Mouse (Mus musculus): Measurements from ENCODE around the gene Map3k7cl. TPM values are rescaled to one million over a fixed set of nuclear protein-coding genes. Genes with fewer than 3 reads are reported as not detected.

Gene Map3k7cl
- total and polyA plus RNA-seq, 3 experiments = 0.08 TPM; not detected in 2

DNA sequence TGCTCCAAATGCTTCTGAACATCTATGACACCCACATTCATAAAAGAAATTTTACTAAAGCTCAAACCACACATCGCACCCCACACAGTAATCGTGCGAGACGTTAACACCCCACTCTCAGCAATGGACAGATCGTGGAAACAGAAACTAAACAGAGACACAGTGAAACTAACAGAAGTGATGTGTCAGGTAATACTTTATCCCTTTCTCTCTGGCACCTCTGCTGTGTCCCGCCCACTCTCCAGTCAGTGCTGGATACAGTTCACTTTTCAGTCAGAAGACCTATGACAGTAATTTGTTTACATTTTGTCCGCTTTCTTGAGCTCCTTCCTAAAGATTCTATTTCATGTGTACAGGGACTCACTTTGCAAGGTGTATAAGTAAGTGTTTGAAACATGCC, 89.1 kb downstream of the Map3k7cl start:
- TF ChIP-seq GABPA (IDR thresholded peaks at IDR 0.05; ENCODE audit: insufficient replicate concordance, low read depth, low read length) (no peak), BHLHE40 (IDR thresholded peaks at IDR 0.05; ENCODE audit: low read depth, low read length) (no peak), POLR2AphosphoS2 (IDR thresholded peaks at IDR 0.05; ENCODE audit: low read depth, low read length) (no peak), NRF1 (IDR thresholded peaks at IDR 0.05; ENCODE audit: low read depth, low read length) (no peak), SMC3 (IDR thresholded peaks at IDR 0.05; ENCODE audit: low read depth, low read length) (no peak), MEF2A (IDR thresholded peaks at IDR 0.05; ENCODE audit: borderline replicate concordance, low read depth, low read length) (no peak), RCOR1 (conservative IDR thresholded peaks at IDR 0.05; ENCODE audit: low read depth, low read length) (no peak)
- H3K27me3 ChIP-seq (replicated peaks) = no peaks in the 10 kb centered on the region
- no peak overlapping the region for H3K4me3 ChIP-seq (replicated peaks in 1 of 3; ENCODE audit: low read depth in 2 of 3, low read length in 2 of 3, poor library complexity in 1 of 3)
- H3K36me3 ChIP-seq (replicated peaks in 1 of 2; ENCODE audit: control insufficient read depth in 1 of 2, insufficient read depth in 1 of 2, low read length in 1 of 2) = no peaks in the 10 kb centered on the region
- peaks cover 5 to 12% of the 10 kb centered on the region in 2 experiments; a peak in 3 of 4 replicates for H3K4me1 ChIP-seq (ENCODE audit: control insufficient read depth in 1 of 2, insufficient read depth in 2 of 2)
- H3K27ac ChIP-seq (ENCODE audit: insufficient read depth, low read depth) = no peak overlapping the region
- H3K79me2 ChIP-seq (replicated peaks; ENCODE audit: control insufficient read depth, extremely low read depth, insufficient read depth, poor library complexity, severe bottlenecking) = no peaks in the 10 kb centered on the region
- H3K4me2 ChIP-seq (ENCODE audit: insufficient read depth, low read depth, poor library complexity, severe bottlenecking) = no peak overlapping the region
- in situ Hi-C loops (cut with MboI; ENCODE audit: low pct_ligation_motif_present, low pct_unique_long_range_greater_than_20kb, low sequenced_read_pairs) = no loop called here
- dilution Hi-C loops (cut with MboI; ENCODE audit: extremely low pct_ligation_motif_present, extremely low pct_unique_long_range_greater_than_20kb, low sequenced_read_pairs) = no loop called here
- no peaks in the 10 kb centered on the region for H3K9me3 ChIP-seq (replicated peaks; ENCODE audit: low read length)
- no peak overlapping the region for H3K9ac ChIP-seq (ENCODE audit: insufficient read depth, low read depth)
- no peak for DNase-seq (ENCODE audit: extremely low read depth)

DNA sequence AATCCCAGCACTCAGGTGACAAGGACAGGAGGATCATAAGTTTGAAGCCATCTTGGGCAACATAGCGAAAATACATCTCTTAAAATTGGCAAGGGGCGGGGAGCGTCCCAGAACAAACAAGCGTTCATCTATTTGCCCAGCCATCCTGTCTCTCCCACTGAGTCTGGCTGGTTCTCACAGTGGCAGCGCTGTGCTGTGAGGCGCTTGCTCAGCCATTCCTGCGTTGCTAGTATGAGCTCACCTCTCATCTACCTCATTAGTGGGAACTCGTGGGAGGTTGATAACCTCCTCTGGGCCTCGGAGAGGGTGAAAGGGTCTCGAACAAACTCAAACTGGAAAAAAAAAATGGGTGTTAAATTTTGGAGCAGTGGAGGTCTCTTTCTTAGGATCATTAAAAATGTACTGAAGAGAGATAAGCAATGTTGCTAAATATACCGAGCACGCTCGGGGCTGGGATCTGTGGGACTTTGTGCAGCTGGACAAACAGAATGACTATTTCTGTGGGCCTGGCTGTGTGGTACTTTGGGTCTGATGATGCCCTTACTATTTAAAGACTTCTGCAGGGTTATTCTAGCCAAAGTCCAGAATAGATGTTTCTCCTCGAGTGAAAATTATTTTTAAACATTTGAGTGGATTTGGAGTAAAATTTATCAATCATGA, 91.1 kb downstream of the Map3k7cl start:
- Histone ChIP-seq H3K36me3 (replicated peaks in 1 of 2; ENCODE audit: control insufficient read depth in 1 of 2, insufficient read depth in 1 of 2, low read length in 1 of 2) (no peaks in the 10 kb centered on the region), H3K4me3 (replicated peaks in 1 of 3; ENCODE audit: low read depth in 2 of 3, low read length in 2 of 3, poor library complexity in 1 of 3) (no peak overlapping the region), H3K27ac (ENCODE audit: insufficient read depth, low read depth) (no peak overlapping the region), H3K4me1 (ENCODE audit: control insufficient read depth in 1 of 2, insufficient read depth in 2 of 2) (peaks cover 0 to 3% of the 10 kb centered on the region in 2 experiments; a peak in 2 of 4 replicates), H3K79me2 (replicated peaks; ENCODE audit: control insufficient read depth, extremely low read depth, insufficient read depth, poor library complexity, severe bottlenecking) (no peaks in the 10 kb centered on the region), H3K27me3 (replicated peaks) (no peaks in the 10 kb centered on the region), H3K9ac (ENCODE audit: insufficient read depth, low read depth) (no peak overlapping the region), H3K4me2 (ENCODE audit: insufficient read depth, low read depth, poor library complexity, severe bottlenecking) (no peak overlapping the region), H3K9me3 (replicated peaks; ENCODE audit: low read length) (no peaks in the 10 kb centered on the region)
- DNase-seq (ENCODE audit: extremely low read depth) = no peak
- TF ChIP-seq JUND (conservative IDR thresholded peaks at IDR 0.05; ENCODE audit: low read depth, low read length) (no peak), BHLHE40 (IDR thresholded peaks at IDR 0.05; ENCODE audit: low read depth, low read length) (no peak), MEF2A (IDR thresholded peaks at IDR 0.05; ENCODE audit: borderline replicate concordance, low read depth, low read length) (no peak)
- in situ Hi-C loops (cut with MboI; ENCODE audit: low pct_ligation_motif_present, low pct_unique_long_range_greater_than_20kb, low sequenced_read_pairs) (no loop called here), dilution Hi-C loops (cut with MboI; ENCODE audit: extremely low pct_ligation_motif_present, extremely low pct_unique_long_range_greater_than_20kb, low sequenced_read_pairs) (no loop called here)

Other genes with a start within 250 kb of the Map3k7cl start
- 10.8 and 11.8 TPM in 2 replicates for gene N6amt1, start 199.1 kb upstream of the Map3k7cl start, total RNA-seq (2012; rRNA removed)
- gene N6amt1, start 199.1 kb upstream of the Map3k7cl start, total RNA-seq (2014; rRNA removed) = 23.3 and 23.9 TPM in 2 replicates
- 18.1 and 18.2 TPM in 2 replicates for gene N6amt1, start 199.1 kb upstream of the Map3k7cl start, polyA plus RNA-seq (2012; ENCODE audit: insufficient read length, low read depth)
- 21.5 and 22.8 TPM in 2 replicates for gene Ltn1, start 120.7 kb upstream of the Map3k7cl start, total RNA-seq (2012; rRNA removed)
- 30.8 and 33.0 TPM in 2 replicates for gene Ltn1, start 120.7 kb upstream of the Map3k7cl start, total RNA-seq (2014; rRNA removed)
- gene Ltn1, start 120.7 kb upstream of the Map3k7cl start, polyA plus RNA-seq (2012; ENCODE audit: insufficient read length, low read depth) = 31.8 and 34.6 TPM in 2 replicates
- gene Rwdd2b, start 112.8 kb upstream of the Map3k7cl start, total RNA-seq (2012; rRNA removed) = 14.2 and 17.6 TPM in 2 replicates
- 35.9 and 37.9 TPM in 2 replicates for gene Rwdd2b, start 112.8 kb upstream of the Map3k7cl start, total RNA-seq (2014; rRNA removed)
- 32.5 and 35.9 TPM in 2 replicates for gene Rwdd2b, start 112.8 kb upstream of the Map3k7cl start, polyA plus RNA-seq (2012; ENCODE audit: insufficient read length, low read depth)
- gene Usp16, start 98.6 kb upstream of the Map3k7cl start, total RNA-seq (2012; rRNA removed) = 85.6 and 92.2 TPM in 2 replicates
- gene Usp16, start 98.6 kb upstream of the Map3k7cl start, total RNA-seq (2014; rRNA removed) = 77.0 and 80.9 TPM in 2 replicates
- gene Usp16, start 98.6 kb upstream of the Map3k7cl start, polyA plus RNA-seq (2012; ENCODE audit: insufficient read length, low read depth) = 144 and 149 TPM in 2 replicates
- gene Cct8, start 57.5 kb upstream of the Map3k7cl start, total RNA-seq (2012; rRNA removed) = 350 and 466 TPM in 2 replicates
- 863 and 980 TPM in 2 replicates for gene Cct8, start 57.5 kb upstream of the Map3k7cl start, total RNA-seq (2014; rRNA removed)
- 1,169 and 1,185 TPM in 2 replicates for gene Cct8, start 57.5 kb upstream of the Map3k7cl start, polyA plus RNA-seq (2012; ENCODE audit: insufficient read length, low read depth)
- 11.2 and 13.4 TPM in 2 replicates for gene Bach1, start 145.6 kb downstream of the Map3k7cl start, total RNA-seq (2012; rRNA removed)
- 10.4 and 11.4 TPM in 2 replicates for gene Bach1, start 145.6 kb downstream of the Map3k7cl start, total RNA-seq (2014; rRNA removed)
- 19.9 and 20.9 TPM in 2 replicates for gene Bach1, start 145.6 kb downstream of the Map3k7cl start, polyA plus RNA-seq (2012; ENCODE audit: insufficient read length, low read depth)